Mouse (Mus musculus): ENCODE data around the gene Chchd3. TPM values are rescaled to one million over a fixed set of nuclear protein-coding genes. Genes with fewer than 3 reads are reported as not detected.

Chchd3 gene
- polyA plus RNA-seq, 1 experiment: 85.6 TPM

GRCm38 (mm10) chr6:33051642-33052041 lies 8.4 kb downstream of the Chchd3 start:
- DNase-seq (ENCODE audit: low read depth): no peak
- TF ChIP-seq CTCF (IDR thresholded peaks at IDR 0.05; ENCODE audit: borderline replicate concordance, extremely low read depth, insufficient read depth, insufficient read length): no peak

GRCm38 (mm10) chr6:33049705-33050420 lies 10.2 kb downstream of the Chchd3 start:
- TF ChIP-seq CTCF (IDR thresholded peaks at IDR 0.05; ENCODE audit: borderline replicate concordance, extremely low read depth, insufficient read depth, insufficient read length): no peak
- no peak for TF ChIP-seq POLR2A (IDR thresholded peaks at IDR 0.05; ENCODE audit: borderline replicate concordance, extremely low read depth, insufficient read depth, insufficient read length, poor library complexity, severe bottlenecking)
- DNase-seq (ENCODE audit: low read depth): peak; percentile 38

- DNase-seq (ENCODE audit: low read depth): no peak
- TF ChIP-seq CTCF (IDR thresholded peaks at IDR 0.05; ENCODE audit: borderline replicate concordance, extremely low read depth, insufficient read depth, insufficient read length): no peak
- TF ChIP-seq POLR2A (IDR thresholded peaks at IDR 0.05; ENCODE audit: borderline replicate concordance, extremely low read depth, insufficient read depth, insufficient read length, poor library complexity, severe bottlenecking): no peak
These were observed 16.6 kb downstream of the Chchd3 start for GRCm38 (mm10) chr6:33043480-33043879.

GRCm38 (mm10) chr6:33042880-33043279 lies 17.2 kb downstream of the Chchd3 start:
- no peak for DNase-seq (ENCODE audit: low read depth)

GRCm38 (mm10) chr6:33041978-33042377 lies 18.1 kb downstream of the Chchd3 start:
- TF ChIP-seq POLR2A (IDR thresholded peaks at IDR 0.05; ENCODE audit: borderline replicate concordance, extremely low read depth, insufficient read depth, insufficient read length, poor library complexity, severe bottlenecking) (no peak), CTCF (IDR thresholded peaks at IDR 0.05; ENCODE audit: borderline replicate concordance, extremely low read depth, insufficient read depth, insufficient read length) (no peak)
- DNase-seq (ENCODE audit: low read depth): no peak

More at GRCm38 (mm10) chr6:33042880-33043279, 17.2 kb downstream of the Chchd3 start:
- no peak for TF ChIP-seq POLR2A (IDR thresholded peaks at IDR 0.05; ENCODE audit: borderline replicate concordance, extremely low read depth, insufficient read depth, insufficient read length, poor library complexity, severe bottlenecking)
- no peak for TF ChIP-seq CTCF (IDR thresholded peaks at IDR 0.05; ENCODE audit: borderline replicate concordance, extremely low read depth, insufficient read depth, insufficient read length)

DNA sequence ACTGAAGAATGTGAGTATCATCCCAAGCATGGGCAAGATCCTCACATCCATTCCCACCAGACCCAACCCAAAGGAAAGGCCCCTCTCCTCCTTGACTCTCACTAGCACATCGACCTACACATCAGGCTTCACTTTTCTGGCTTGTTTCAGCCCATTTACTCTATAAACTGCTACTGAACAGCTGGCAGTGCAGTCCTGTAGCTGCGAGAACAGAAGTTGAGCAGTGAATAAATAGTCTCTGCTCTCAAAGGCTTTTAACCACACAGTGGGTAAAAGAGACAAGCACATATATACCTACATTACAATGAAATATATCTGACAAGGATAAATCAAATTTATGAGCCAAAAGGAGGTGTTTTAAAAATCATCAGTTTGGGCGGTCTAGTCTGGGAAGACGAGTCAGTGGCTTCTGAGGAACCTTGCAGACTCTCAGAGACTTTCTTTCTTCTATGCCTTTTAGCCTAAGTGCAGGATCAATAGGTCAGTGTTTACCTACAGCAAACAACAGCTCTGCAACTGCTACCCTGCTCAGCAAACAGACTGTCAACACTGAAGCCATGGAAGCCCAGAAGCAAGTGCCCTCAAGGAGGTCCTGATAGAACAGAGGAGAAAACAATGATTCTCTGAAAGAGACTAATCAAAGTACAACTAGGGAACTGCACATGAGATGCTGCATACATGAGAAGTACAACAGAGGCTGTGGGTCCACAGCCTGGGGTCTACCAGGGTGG lies 19.5 kb downstream of the Chchd3 start:
- no peak for DNase-seq (ENCODE audit: low read depth)
- TF ChIP-seq CTCF (IDR thresholded peaks at IDR 0.05; ENCODE audit: borderline replicate concordance, extremely low read depth, insufficient read depth, insufficient read length) (no peak), POLR2A (IDR thresholded peaks at IDR 0.05; ENCODE audit: borderline replicate concordance, extremely low read depth, insufficient read depth, insufficient read length, poor library complexity, severe bottlenecking) (no peak)

DNA sequence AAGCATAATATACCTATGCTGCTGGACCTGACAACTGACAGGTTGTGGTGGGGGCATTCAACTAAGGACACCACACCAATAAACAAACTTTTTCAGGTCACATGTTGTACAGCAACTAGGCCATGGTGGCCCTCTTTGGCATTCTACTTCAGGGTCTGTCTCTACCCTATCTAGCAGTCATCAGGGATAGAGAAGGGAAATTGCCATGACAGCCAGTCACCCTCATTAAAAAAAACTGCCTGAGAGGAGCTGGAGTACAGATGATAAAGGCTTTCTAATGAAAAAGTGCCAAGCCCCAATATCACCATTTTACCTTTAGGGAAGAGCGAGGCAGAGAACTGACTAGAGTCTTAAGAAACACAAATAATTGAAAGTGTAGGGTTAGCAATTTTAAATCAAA lies 27.5 kb downstream of the Chchd3 start:
- TF ChIP-seq POLR2A (IDR thresholded peaks at IDR 0.05; ENCODE audit: borderline replicate concordance, extremely low read depth, insufficient read depth, insufficient read length, poor library complexity, severe bottlenecking): no peak

DNA sequence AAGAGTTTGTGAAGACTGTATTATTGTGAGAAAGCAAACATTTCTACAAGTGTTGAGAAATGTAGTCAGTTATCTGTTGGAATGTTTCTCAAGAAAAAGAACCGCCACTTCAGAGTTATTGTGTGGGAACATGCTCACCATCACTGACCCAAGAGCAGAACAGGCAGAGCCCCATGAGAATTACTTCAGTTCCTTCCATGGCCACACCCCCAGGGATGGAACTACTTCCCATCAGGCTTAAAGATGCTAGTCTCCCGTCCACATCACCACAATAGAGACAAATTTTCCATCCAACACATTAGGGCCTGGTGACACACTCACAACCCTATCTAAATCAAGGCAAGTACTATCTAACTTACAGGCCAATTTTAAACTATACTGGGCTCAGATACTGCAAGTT lies 28.4 kb downstream of the Chchd3 start:
- no peak for DNase-seq (ENCODE audit: low read depth)
- TF ChIP-seq CTCF (IDR thresholded peaks at IDR 0.05; ENCODE audit: borderline replicate concordance, extremely low read depth, insufficient read depth, insufficient read length): no peak
- no peak for TF ChIP-seq POLR2A (IDR thresholded peaks at IDR 0.05; ENCODE audit: borderline replicate concordance, extremely low read depth, insufficient read depth, insufficient read length, poor library complexity, severe bottlenecking)

More for the DNA sequence above, 27.5 kb downstream of the Chchd3 start:
- DNase-seq (ENCODE audit: low read depth): no peak

DNA sequence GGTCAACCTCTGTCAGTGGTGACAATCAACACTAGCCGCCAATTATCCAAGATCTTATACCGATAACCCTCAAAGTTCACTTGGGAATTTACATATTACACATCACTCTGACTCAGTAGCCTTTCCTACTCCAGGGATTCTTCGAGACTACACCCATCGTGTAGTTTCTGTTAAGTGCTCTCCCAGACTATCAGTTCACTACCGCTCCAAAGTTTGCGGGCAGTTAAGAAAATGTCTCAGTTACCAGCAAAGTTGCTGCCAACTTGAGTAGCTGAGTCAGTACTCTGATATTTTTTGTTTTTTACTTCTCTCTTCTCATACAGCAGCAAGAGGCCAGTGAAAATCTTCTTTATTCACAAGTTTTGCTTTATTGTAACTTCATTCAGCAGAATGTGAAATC lies 31.8 kb downstream of the Chchd3 start:
- no peak for TF ChIP-seq CTCF (IDR thresholded peaks at IDR 0.05; ENCODE audit: borderline replicate concordance, extremely low read depth, insufficient read depth, insufficient read length)
- no peak for TF ChIP-seq POLR2A (IDR thresholded peaks at IDR 0.05; ENCODE audit: borderline replicate concordance, extremely low read depth, insufficient read depth, insufficient read length, poor library complexity, severe bottlenecking)
- no peak for DNase-seq (ENCODE audit: low read depth)

GRCm38 (mm10) chr6:33025041-33025440 lies 35.0 kb downstream of the Chchd3 start:
- TF ChIP-seq CTCF (IDR thresholded peaks at IDR 0.05; ENCODE audit: borderline replicate concordance, extremely low read depth, insufficient read depth, insufficient read length) (no peak), POLR2A (IDR thresholded peaks at IDR 0.05; ENCODE audit: borderline replicate concordance, extremely low read depth, insufficient read depth, insufficient read length, poor library complexity, severe bottlenecking) (no peak)
- DNase-seq (ENCODE audit: low read depth): no peak

DNA sequence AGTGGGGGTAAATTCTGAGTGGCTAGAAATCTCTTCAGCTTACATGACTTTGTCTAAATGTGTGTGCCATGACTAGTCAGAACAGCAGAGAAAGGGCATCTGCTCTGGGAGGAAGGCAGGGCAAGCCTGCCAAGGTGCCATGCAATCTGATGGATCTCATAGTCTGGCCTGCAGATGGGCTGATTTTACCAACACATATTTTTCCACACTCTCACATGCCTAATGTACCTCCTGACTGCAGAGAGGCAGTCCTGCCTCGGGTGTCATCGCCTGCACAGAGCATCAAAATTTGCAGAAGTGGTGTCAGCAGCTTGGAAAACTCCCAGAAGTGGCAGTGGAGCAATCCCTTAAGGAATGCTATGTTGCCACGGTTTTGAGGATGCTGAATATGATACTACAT lies 55.5 kb downstream of the Chchd3 start:
- TF ChIP-seq POLR2A (IDR thresholded peaks at IDR 0.05; ENCODE audit: borderline replicate concordance, extremely low read depth, insufficient read depth, insufficient read length, poor library complexity, severe bottlenecking): no peak
- no peak for TF ChIP-seq CTCF (IDR thresholded peaks at IDR 0.05; ENCODE audit: borderline replicate concordance, extremely low read depth, insufficient read depth, insufficient read length)
- peak; percentile 74 for DNase-seq (ENCODE audit: low read depth)

DNA sequence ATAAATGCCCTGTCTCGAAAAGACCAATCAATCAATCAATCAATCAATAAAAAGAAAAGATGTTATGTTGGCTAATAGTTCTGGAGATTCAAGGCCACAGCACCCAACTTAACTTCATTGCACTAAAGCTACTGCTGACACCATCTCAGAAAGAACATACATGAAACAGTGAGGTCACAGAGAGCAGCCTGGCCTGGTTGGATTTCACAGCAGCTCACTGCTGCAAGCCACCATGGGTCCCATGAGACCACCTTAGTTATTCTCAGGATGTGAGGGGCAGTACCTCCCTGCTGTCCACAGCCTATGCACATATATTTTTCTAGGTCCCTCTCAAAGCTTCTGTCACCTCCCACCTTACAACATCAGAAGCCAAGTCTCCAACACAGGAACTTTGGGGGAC lies 57.1 kb downstream of the Chchd3 start:
- no peak for DNase-seq (ENCODE audit: low read depth)
- TF ChIP-seq CTCF (IDR thresholded peaks at IDR 0.05; ENCODE audit: borderline replicate concordance, extremely low read depth, insufficient read depth, insufficient read length): no peak
- no peak for TF ChIP-seq POLR2A (IDR thresholded peaks at IDR 0.05; ENCODE audit: borderline replicate concordance, extremely low read depth, insufficient read depth, insufficient read length, poor library complexity, severe bottlenecking)

All from brain, embryonic 14.5 days (tissue).